Mouse (Mus musculus) liver, postnatal 0 days (tissue): ENCODE measurements around the gene Camkmt.

ENCODE experiments used
- CTCF ChIP-seq: sonication (generic); IDR thresholded peaks from 2 replicates; pipeline ENCODE4 v1.5.1; 2016; ENCODE audit warnings: antibody characterized with exemption, low read depth
- EP300 ChIP-seq: IDR thresholded peaks from 2 replicates; pipeline ENCODE4 v1.6.1; 2016; ENCODE audit warnings: antibody characterized with exemption, low read depth, mild to moderate bottlenecking

DNA sequence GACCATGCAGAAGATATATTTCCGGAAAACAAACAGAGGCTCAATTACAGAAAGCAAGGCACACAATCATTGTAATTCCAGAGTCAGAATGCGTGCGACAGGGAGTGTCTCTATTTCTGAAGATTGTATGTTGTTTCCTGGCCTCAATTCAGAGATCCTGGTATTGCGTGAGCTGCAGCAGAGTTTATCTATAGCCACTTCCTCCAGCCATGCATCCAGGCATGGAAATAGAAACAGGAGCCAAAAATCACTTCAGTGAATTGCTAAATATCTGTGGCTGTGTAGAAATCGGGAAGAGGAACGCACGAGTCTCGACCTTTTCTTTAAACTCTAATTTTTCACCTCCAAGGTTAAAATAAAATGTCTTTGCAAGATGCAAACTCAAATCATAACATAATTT lies 287.1 kb downstream of the Camkmt start:
- no peak for TF ChIP-seq CTCF
- TF ChIP-seq EP300 = peak; percentile 29; the same call in 1 of the 2 replicates
